Mouse (Mus musculus) kidney, adult 2 months (tissue): Measurements from ENCODE around the gene Immt.

Source experiments
- CTCF ChIP-seq: fragments of 200-500 bp; conservative IDR thresholded peaks from 2 replicates; pipeline ENCODE4 v1.5.1; 2011; ENCODE audit warnings: low read depth, mild to moderate bottlenecking, control low read depth, low read length, moderate library complexity, mixed read lengths; ENCODE audit not compliant: insufficient read depth, insufficient read length
- POLR2A ChIP-seq: fragments of 200-500 bp; IDR thresholded peaks from one replicate; pipeline ENCODE4 v1.6.1; 2011; ENCODE audit warnings: low read depth, low read length, control low read depth

DNA sequence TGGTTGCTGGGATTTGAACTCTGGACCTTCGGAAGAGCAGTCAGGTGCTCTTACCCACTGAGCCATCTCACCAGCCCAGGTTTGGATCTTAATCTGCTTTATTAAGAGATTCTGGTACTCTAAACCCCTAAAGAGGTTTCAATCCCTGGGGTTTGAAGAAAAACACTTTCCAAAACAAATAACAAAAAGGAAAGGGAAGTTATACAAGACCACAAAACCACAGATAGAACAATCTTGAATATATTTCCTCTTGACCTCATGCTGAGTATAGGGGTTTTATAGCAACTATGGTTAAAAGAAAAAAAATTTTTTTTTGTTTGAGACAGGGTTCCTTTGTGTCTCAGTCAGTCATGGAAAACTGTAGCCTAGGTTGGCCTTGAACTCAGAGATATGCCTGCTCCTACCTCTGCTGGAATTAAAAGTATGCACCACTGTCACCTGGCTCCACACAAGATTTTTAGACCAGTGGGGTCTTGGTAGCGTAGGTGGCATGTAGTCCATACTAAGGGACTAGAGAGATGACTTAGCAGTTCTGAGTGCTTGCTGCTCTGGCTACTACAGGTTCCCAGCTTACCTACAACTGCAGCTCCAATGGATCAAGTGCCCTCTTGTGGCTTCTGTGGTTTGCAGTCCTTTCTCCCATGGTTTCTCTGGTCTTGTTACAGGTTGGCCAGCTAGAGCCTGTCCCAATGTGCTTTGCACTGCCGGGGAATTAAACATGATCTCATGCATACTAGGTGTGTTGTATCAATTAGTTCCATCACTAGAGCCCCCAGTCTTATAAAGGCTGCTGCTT is 47.0 kb downstream of the Immt start:
- no peak for TF ChIP-seq POLR2A
- TF ChIP-seq CTCF, result no peak
